Mouse (Mus musculus) small intestine, adult 2 months (tissue): ENCODE results near the gene 9430097D07Rik. TPM values are rescaled to one million over a fixed set of nuclear protein-coding genes. Genes with fewer than 3 reads are reported as not detected.

Experiments used
- H3K27ac ChIP-seq: fragments of 200-500 bp; 2 replicates; pipeline ENCODE4 v1.5.1; 2012; ENCODE audit warnings: low read depth, low read length, control low read depth, inconsistent platforms; ENCODE audit not compliant: insufficient read depth
- H3K27me3 ChIP-seq: fragments of 200-500 bp; 2 replicates; pipeline ENCODE4 v1.6.1; 2012; ENCODE audit warnings: mild to moderate bottlenecking, moderate library complexity, low read length, inconsistent platforms; ENCODE audit not compliant: control insufficient read depth, insufficient read depth
- H3K36me3 ChIP-seq: fragments of 200-500 bp; 2 replicates; pipeline ENCODE4 v1.6.1; 2012; ENCODE audit warnings: mild to moderate bottlenecking, low read length, control low read depth, inconsistent platforms; ENCODE audit not compliant: control insufficient read depth, insufficient read depth
- H3K4me1 ChIP-seq: fragments of 200-500 bp; 2 replicates; pipeline ENCODE4 v1.6.1; 2012; ENCODE audit warnings: low read length, inconsistent platforms, mixed read lengths; ENCODE audit not compliant: control insufficient read depth, insufficient read depth, insufficient read length
- H3K4me3 ChIP-seq: fragments of 200-500 bp; 2 replicates; pipeline ENCODE4 v1.5.1; 2012; ENCODE audit warnings: low read depth, mild to moderate bottlenecking, control low read depth, inconsistent platforms, low read length, moderate library complexity
- CTCF ChIP-seq: fragments of 200-500 bp; IDR thresholded peaks from 2 replicates; pipeline ENCODE4 v1.5.1; 2012; ENCODE audit warnings: low read depth, mild to moderate bottlenecking, control low read depth, inconsistent platforms, low read length, moderate library complexity, mixed read lengths; ENCODE audit not compliant: insufficient replicate concordance, insufficient read length; ENCODE audit errors: extremely low read depth
- POLR2A ChIP-seq: fragments of 200-500 bp; IDR thresholded peaks from 2 replicates; pipeline ENCODE4 v1.6.1; 2012; ENCODE audit warnings: low read depth, mild to moderate bottlenecking, control low read depth, inconsistent platforms, low read length, moderate library complexity
- WGBS: fragments of 180-500 bp; shearing (Covaris S2); methylation state at CpG from one replicate; pipeline ENCODE4 v1.1.7; 2018; 5-methylcytosine and 5-hydroxymethylcytosine counted together
- polyA plus RNA-seq: library from polyadenylated mRNA; depleted of rRNA; stranded (reverse); fragments of >200 nt; gene quantifications from 2 replicates; pipeline ENCODE4 v1.2.3, GENCODE M21; 2012

The 9430097D07Rik gene
- polyA plus RNA-seq, 1 experiment = not detected

- H3K4me3 ChIP-seq = no peak overlapping the region
- H3K4me1 ChIP-seq = peaks cover 9% of the 10 kb centered on the region
- H3K36me3 ChIP-seq = peaks cover 21% of the 10 kb centered on the region
- H3K27me3 ChIP-seq = no peaks in the 10 kb centered on the region
- 90% methylated on average over 11 of the region's 11 CpGs for WGBS
- no peak for TF ChIP-seq POLR2A
- no peak for TF ChIP-seq CTCF
- no peak overlapping the region for H3K27ac ChIP-seq
These were observed 3.3 kb downstream of the 9430097D07Rik start for GRCm38 (mm10) chr2:32572196-32572595.

DNA sequence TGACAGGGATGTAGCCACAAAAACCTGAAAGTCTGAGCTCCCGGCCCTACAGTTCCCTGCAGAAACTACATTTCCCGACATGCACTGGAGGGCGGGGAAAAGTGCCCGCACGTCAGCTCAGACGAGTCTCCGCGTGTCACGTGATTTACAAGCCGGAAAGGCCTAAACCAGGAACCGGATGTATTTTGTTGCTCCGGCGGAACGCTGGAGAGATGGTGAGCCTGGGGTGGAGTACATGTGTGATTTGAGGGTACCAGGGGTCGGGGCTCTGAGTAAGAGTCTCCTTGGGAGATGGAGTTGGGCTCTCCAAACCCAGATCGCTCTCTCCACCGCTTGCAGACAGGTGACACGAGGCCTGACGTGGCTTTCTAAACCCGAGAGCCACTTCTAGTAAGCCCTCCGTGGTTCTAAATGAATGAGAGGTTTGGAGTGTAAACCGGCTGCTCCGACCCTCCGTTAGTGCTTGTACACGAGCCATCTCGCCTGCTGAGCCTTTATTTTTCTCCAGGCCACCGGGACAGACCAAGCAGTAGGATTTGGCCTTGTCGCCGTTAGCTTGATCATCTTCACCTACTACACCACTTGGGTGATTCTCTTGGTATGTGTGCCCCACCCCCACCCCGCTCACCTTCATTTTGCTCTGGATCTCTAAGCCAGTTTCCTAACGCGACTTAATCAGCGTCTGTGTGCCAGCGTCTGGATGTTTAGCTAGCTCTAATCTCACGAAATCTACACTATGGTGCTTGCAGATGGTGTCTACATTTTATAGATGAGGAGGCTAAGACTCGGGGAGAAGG is 4.6 kb downstream of the 9430097D07Rik start, which contains the start of gene Dpm2:
Dpm2 (plus strand) TSS at position 161 of the 797 bp plus-strand sequence.
- Histone ChIP-seq H3K36me3 (peaks cover 33% of the 10 kb centered on the region), H3K4me3 (peak within 1 kb of the TSS; percentile 79), H3K27me3 (no peaks in the 10 kb centered on the region), H3K4me1 (peaks cover 9% of the 10 kb centered on the region), H3K27ac (peak within 1 kb of the TSS; percentile 22; the same call in 1 of the 2 replicates)
- under 1% methylated on average over 36 of the region's 36 CpGs for WGBS
- TF ChIP-seq CTCF (no peak), POLR2A (peak; percentile 92)

DNA sequence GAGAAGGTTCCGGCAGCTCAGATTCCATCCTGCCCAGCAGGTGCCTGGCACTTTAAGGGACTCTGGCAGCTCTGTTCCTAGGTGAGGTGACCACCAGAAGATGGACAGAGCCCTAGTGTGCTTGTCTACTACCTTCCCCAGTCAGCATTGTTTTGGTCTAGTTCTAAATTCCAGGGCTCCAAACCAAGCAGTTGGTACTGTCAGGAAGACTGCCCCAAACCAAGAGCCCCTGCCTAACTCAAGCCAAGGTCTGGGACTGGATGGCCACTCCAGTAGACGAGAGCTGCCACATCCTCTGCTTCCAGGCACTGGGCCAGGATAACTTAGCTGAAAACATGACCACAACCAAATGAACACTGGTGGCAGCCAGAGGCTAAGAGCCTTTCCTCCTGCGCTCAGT is 6.5 kb downstream of the 9430097D07Rik start:
- Histone ChIP-seq H3K4me1 (peaks cover 3% of the 10 kb centered on the region; the same call in 1 of the 2 replicates), H3K36me3 (peaks cover 52% of the 10 kb centered on the region), H3K27me3 (no peaks in the 10 kb centered on the region), H3K4me3 (no peak overlapping the region), H3K27ac (no peak overlapping the region)
- no peak for TF ChIP-seq CTCF
- TF ChIP-seq POLR2A = no peak
- 84% methylated on average over 3 of the region's 3 CpGs for WGBS

- Histone ChIP-seq H3K36me3 (peaks cover 58% of the 10 kb centered on the region), H3K27me3 (no peaks in the 10 kb centered on the region), H3K4me1 (peaks cover 3% of the 10 kb centered on the region; the same call in 1 of the 2 replicates), H3K27ac (no peak overlapping the region), H3K4me3 (no peak overlapping the region)
- 31% methylated on average over 5 of the region's 5 CpGs for WGBS
- no peak for TF ChIP-seq CTCF
- no peak for TF ChIP-seq POLR2A
These were observed 7.3 kb downstream of the 9430097D07Rik start for GRCm38 (mm10) chr2:32568149-32568548.

DNA sequence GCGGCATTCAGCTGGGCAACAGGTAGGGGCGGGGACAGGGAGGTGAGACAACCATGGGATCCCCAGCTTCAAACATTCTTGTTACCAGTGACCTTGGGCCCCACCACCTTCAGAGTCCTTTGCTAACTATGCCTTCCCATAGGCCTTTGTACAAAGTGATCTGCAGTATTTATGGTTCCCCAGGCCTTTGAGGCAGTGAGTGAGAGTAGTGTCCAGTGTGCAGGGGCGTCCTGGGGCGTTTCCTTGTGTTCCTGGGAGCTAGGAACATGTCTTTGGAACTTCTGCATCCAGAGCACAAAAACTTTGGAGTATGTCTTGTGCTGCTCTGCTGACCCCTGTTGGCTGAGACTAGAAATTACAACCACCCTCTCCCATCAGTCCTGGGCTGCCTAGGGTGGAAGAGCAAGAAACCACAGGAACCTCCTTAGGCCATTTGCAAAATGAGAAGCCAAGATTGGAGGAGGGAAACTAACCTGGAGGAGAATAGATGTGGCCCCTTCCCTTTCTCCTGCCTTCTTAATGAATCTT is 8.9 kb downstream of the 9430097D07Rik start:
- 32% methylated on average over 4 of the region's 4 CpGs for WGBS

DNA sequence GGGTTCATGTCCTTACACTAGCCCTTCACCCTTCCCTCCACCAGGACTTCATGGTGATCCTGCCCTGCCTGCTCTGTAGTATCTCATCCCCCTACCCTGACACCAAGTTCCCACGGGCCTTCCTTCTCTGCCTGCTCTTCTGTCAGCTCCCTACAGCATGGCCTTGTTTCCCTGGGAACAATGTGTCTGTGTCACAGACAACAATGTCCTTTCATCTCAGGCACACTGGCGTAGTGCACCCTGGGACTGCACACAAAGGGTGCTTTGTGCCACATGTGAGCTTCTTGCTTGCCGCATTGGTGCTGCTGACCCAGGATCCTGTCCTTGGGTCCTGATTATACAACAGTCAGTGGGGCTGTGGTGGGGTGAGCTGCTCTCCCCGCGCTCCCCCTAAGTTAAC is 15.9 kb downstream of the 9430097D07Rik start:
- TF ChIP-seq CTCF = no peak
- TF ChIP-seq POLR2A = no peak
- H3K27ac ChIP-seq = no peak overlapping the region
- 62% methylated on average over 5 of the region's 5 CpGs for WGBS
- no peaks in the 10 kb centered on the region for H3K27me3 ChIP-seq
- H3K4me1 ChIP-seq = peaks cover 6% of the 10 kb centered on the region; the same call in 1 of the 2 replicates
- H3K36me3 ChIP-seq = peaks cover 64% of the 10 kb centered on the region
- no peak overlapping the region for H3K4me3 ChIP-seq

More for the DNA sequence above, 8.9 kb downstream of the 9430097D07Rik start:
- Histone ChIP-seq H3K4me1 (no peaks in the 10 kb centered on the region; the same call in 1 of the 2 replicates), H3K27ac (no peak overlapping the region), H3K36me3 (peaks cover 66% of the 10 kb centered on the region), H3K27me3 (no peaks in the 10 kb centered on the region), H3K4me3 (no peak overlapping the region)
- TF ChIP-seq CTCF = peak; percentile 81; the same call in 1 of the 2 replicates
- TF ChIP-seq POLR2A = no peak

GRCm38 (mm10) chr2:32556019-32556418 is 19.5 kb downstream of the 9430097D07Rik start:
- TF ChIP-seq CTCF = no peak
- no peak for TF ChIP-seq POLR2A
- Histone ChIP-seq H3K27me3 (no peaks in the 10 kb centered on the region), H3K36me3 (peaks cover 39% of the 10 kb centered on the region), H3K4me1 (peaks cover 19% of the 10 kb centered on the region; the same call in 1 of the 2 replicates), H3K4me3 (no peak overlapping the region), H3K27ac (no peak overlapping the region)
- 83% methylated on average over 7 of the region's 7 CpGs for WGBS
